Mouse (Mus musculus) heart, adult 2 months (tissue): ENCODE data around the gene Mef2a.

Source experiments
- CTCF ChIP-seq: fragments of 200-600 bp; IDR thresholded peaks from 2 replicates; pipeline ENCODE4 v1.8.1; 2022; ENCODE audit warnings: antibody characterized with exemption, mild to moderate bottlenecking, moderate library complexity
- EP300 ChIP-seq: fragments of 200-500 bp; IDR thresholded peaks from 2 replicates; pipeline ENCODE4 v1.6.1; 2011; ENCODE audit warnings: low read depth, low read length, control low read depth; ENCODE audit not compliant: insufficient read depth
- POLR2A ChIP-seq: fragments of 200-500 bp; IDR thresholded peaks from 2 replicates; pipeline ENCODE4 v1.6.1; 2011; ENCODE audit warnings: mild to moderate bottlenecking, low read depth, low read length, control low read depth; ENCODE audit not compliant: insufficient read depth

DNA sequence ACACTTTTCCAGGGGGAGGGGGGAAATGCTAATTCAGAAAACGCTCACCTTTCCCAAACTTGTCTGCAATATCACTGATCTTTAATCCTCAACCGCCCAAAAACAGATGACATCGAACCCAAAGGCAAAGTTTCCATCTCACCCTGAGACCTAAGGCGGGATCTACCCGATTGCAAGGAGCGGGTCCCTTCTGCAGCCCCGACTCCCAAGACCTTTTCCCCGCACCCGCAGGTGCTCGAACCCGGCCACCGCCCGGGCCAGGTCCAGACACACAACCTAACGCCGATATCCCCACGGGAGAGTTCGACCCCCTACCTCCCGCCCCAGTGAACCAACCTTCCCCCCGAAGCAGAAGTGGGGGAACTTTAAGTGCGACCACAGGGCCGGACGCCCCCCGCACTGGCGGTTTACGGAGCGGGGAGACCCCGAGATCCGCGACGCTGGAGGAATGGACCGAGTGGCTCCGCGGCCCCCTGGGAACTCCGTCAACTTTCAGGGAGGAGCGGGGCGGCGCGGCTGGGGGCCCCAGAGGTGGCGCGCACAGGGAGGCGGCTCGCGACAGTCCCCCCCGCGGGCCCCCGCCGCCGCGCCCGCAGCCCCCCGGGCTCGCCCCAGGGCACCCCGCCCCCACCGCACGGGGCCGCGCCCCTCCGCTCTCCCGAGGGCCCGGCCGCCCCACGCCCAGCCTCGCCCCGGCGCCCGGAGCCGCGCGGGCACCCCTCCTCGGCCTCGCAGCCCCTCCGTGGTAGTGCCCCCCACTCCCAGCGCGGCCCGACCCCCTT lies 576 bp downstream of the Mef2a start:
- TF ChIP-seq POLR2A = no peak
- TF ChIP-seq CTCF = no peak
- TF ChIP-seq EP300 = no peak
